Mouse (Mus musculus) heart, adult 2 months (tissue): Measurements from ENCODE around the gene Pyroxd2.

ENCODE experiments used
- CTCF ChIP-seq: fragments of 200-600 bp; IDR thresholded peaks from 2 replicates; pipeline ENCODE4 v1.8.1; 2022; ENCODE audit warnings: antibody characterized with exemption, mild to moderate bottlenecking, moderate library complexity
- POLR2A ChIP-seq: fragments of 200-500 bp; IDR thresholded peaks from 2 replicates; pipeline ENCODE4 v1.6.1; 2011; ENCODE audit warnings: mild to moderate bottlenecking, low read depth, low read length, control low read depth; ENCODE audit not compliant: insufficient read depth

DNA sequence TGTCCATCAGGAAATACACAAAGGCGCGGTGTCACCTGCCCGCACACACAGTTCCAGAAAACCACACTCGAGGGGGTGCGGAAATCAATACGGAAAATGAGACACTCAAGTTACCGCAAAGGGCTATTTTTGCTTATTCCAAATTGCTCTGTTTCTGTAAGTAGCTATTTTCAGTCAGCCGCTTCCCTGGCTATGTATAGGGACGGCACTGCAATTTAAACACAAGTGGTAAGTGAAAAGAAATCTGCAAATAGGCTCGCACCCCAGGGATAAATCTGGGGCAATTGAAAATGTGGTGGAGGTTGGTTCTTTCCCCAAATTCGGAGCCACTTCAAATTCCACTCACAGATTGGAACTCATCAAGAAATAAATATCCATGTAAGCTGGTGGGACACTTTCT lies 63.3 kb downstream of the Pyroxd2 start:
- TF ChIP-seq POLR2A (no peak), CTCF (no peak)
